Mouse (Mus musculus): Measurements from ENCODE around the gene Prkra.
"Not testable (repeated sequence)": the region's sequence is repeated elsewhere in the genome, so short reads cannot be mapped to it uniquely, and the experiment has no call there.

Prkra gene

DNA sequence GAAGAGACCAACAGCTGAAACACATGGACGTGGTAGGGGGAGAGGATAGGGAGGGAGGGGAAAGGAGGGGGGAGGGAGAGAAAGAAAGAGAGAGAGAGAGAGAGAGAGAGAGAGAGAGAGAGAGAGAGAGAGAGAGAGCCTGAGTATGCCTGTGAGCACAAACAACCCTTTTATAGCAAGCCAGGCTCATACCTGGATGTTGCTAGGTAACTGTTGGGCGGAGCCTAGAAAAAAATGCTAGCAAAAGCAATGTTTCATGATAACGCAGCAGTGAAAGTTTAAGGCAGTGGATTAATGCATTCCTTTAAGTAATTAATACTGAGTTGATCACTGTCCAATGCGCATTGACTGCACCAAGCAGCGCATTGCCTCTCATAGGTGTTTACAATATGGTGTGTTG, 6.8 kb upstream of the Prkra start:
- no peak for DNase-seq

DNA sequence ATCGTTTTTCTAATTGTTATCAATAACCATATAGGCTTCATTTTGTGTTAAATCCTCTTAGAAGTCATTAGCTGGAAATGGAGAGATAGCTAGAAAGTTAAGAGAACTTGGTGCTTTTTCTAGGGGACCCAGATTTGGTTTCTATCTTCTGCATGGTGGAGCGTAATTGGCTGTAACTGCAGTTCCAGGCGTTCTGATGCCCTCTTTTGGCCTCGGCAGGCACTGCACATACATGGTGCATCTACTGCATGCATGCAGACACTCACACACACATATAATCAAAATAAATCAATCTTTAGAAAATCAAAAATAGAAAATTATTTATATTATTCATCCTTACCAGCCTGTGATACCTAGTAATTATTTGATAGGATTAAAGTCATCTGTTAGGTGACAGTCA, 5.3 kb upstream of the Prkra start:
- DNase-seq = no peak

DNA sequence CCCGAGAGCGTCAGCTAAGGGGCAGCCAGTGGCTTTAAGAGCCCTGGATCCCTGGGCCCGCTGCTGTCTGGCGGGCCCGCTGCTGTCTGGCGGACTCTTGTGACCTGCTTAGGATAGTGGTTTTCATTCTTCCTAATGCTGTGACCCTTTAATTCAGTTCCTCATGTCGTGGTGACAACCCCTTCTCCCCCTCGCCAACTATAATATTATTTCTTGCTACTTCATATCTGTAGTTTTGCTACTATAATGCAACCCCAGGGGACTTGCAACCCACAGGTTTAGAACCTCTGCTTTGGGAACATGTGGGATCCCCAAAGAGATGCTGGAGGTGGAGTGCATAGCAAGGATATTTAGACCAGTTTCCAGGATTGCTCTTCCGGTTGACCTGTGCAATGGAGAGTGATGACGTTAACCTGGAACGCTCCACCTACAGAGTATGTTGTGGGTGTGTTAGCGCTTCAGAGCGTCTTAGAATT, 889 bp upstream of the Prkra start:
- peak; percentile 63 for DNase-seq

DNA sequence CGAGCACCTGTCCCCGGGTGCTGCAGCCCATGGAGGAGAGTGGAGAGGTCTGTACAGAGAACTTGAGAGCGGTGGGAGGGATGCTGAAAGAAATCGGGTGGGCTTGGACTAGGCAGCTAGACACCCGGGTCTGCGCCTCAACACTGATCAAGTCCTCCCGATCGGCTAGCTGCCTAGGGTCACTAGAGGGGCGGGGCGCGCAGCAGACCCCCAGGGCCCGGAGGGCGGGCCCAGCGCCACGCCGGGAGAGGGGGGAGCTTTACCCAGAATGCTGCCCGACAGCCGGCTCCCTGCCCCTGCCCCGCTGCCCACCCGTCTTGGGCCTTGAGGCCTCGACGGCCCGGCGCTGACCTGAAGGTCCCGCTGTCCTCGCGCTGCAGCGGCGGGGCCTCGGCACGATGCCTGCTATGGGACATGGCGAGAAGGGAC, 360 bp downstream of the Prkra start:
- no peak for DNase-seq

DNA sequence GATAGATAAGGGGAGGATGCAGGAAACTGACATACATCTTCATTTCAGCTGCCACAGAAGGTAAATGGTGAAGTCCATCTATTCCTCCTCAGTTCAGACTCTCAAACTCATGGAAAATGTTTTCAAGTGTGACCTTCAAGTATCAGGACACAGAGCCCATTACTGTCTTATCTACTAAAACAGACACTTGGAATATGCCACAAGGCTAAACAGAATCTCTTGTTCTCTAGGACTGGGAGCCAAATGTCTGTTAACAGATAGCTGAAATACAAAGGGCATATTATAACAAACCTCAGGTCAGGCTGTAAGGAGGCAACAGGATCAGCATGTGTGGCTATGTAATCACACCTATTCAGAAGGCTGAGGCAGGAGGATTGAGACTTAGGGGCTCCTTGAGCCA, 4.0 kb downstream of the Prkra start:
- no peak for DNase-seq

DNA sequence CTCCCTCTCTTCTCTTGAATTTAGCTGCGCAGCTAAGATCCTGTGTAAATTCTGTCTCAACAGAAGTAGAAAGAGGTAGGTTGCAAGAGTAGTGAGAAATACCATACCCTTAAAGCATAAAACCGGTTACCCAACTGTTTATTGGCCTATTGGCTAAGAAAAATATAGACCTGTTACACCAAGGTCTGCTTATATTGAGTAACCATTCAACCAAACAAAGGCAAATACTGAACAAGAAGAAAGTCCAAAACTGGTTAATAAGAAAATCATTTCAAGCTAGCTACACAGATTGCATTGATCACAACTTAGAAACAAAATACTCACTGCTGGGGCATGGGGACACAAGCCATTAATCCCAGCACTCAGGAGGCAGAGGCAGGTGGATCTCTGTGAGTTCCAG, 8.2 kb downstream of the Prkra start:
- DNase-seq = no peak

DNA sequence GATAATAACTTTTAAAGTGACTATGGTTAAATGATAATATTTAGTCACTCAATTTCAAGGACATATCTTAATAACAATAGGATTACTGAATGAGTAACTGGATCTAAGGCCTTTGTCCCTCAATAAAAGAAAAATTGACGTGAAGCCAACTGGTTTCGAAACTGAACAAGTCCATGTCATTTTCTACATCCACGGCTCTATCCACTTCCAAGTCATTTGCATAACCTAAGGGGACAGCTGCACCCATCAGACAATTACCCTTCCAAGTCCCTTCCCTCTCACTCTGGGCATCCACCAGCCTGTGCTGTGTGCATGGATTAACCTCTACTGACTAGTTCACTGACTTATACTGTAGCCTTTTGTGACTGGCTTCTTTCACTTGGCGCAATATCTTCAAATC, 16.2 kb downstream of the Prkra start:
- no peak for DNase-seq

DNA sequence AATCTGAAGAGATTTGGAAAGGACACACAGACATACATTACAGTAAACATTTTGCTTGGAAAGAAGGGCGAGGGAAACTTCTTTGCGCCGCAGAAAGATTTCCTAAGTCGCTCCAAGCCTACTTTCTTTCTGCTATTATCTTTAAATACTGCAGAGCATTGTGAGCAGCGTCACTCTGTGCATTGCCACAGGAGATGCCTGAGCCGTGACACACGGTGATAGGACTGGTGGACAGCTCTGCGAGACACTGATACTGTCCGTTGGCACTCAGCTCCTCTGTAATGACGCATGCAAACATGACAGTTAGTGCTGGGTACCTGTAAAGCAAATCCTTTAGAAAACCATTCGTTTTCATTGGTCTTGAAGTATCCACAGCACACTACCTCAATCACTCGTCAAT, 17.5 kb downstream of the Prkra start:
- no peak for DNase-seq

DNA sequence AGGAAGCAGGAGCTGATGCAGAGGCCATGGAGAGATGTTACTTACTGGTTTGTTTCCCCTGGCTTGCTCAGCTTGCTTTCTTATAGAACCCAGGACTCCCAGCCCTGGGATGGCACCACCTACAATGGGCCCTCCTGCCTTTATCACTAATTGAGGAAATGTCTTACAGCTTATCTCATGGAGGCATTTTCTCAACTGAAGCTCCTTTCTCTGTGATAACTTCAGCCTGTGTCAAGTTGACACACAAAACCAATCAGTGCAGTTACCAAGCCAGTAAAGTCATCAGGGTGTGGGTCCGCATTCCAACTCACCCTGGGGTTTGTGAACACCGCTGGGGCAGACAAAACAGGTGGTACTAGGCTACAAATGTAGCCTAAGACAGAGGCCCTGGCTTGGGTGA, 25.5 kb downstream of the Prkra start:
- DNase-seq = not testable (repeated sequence)

DNA sequence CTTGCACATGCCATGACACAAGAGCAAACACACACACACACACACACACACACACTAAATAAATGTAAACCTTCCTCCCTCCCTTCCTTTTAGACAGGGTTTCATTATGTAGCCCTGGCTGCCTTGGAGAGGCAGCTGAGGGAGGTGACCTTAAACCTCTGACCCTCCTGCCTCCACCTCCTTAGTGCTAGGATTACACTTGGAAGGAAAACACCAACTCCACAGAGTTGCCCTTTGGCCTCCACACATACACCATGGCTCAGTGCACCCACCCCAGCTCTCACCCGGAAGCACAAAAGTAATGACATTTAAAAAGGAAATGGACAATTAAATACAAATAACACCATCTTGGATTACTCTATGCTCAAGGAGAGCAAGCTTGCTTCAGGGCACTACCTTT, 26.1 kb downstream of the Prkra start:
- DNase-seq = no peak

DNA sequence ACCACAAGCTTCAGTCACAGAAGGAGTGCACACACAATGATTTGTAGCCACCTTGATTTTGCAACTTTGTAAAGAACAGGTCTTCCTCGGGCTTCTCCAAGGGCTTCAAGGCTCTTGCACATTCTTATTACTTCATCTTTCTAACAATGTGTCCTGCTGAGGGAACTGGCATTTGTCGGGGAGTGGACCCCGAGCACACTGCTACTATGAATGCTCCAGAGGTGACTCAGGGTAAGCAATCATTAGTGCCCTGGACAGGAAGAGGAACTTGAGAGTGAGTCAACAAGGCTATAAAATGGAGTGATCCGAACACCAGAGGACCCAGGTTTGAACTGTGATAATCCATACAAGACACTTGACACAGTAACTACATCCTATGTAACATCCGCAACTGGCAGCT, 27.6 kb downstream of the Prkra start:
- no peak for DNase-seq

DNA sequence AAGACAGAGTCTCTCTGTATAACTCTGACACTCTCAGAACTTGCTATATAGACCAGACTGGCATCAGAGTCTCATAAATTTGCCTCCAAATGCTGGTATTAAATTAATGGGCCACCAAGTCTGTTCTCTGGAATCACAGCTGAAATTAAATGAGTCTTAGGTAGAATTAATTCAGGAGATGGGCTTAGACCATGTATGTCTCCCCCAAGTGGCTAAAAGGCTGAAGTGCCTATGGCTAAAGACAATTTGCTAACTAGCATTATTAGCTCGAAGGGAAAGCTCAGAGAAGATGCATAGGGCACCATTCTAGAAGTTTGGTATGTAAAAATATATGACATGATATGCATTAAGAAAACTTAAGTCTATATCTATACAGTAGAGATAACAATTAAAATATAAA, 29.7 kb downstream of the Prkra start:
- DNase-seq = peak; percentile 75

DNA sequence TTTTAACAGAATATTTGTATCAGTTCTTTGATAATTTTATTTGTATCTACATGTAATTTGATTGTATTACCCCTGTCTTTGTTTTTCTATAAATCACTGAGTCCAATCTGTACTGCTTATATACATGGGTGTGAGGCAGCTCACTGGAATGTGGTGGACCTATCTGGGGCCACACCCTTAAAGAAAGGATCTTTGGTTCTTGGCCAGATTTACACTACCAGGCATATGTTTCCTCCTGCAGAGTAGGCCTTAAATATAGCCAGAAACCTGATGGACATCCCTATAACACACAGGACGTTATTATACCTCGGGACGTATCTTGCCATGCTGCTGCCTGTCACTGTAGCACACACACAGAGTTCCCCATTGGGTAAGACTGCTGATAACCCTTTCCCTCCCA, 35.8 kb downstream of the Prkra start:
- no peak for DNase-seq

DNA sequence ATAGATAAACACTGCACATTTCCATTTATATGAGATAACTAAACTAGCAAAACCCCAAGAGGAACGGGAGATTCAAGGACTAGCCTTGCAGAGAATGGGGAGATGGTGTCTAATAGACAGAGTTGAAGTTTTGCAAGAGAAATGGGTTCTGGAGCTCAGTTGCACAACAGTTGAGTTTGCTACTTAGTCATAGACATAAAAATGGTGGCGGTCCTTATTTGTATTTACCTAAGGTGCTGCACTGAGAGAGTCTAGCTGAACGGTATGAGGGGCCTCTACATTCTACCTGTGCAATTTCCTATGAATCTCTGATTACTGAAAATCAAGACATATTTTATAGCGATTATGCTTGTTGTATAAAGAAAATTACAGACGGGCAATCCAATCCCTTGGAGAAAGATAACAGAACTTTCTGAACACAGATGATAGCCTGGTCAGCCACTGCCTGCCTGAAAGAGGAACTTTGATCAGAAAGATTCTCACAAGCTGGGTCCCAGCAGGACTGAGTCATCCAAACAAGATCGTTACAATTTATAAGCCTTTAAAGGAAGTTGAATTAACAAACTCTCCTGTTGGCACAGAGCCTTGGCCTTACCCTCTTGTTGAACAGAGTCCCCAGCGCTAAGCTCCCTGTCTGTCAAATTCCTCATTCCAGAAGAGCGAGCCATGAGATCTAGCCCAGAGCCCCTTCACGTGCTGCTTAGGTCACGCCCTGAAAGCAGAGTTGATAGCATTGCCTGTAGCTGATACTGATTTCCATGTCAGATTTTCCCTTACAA, 37.3 kb downstream of the Prkra start:
- no peak for DNase-seq

DNA sequence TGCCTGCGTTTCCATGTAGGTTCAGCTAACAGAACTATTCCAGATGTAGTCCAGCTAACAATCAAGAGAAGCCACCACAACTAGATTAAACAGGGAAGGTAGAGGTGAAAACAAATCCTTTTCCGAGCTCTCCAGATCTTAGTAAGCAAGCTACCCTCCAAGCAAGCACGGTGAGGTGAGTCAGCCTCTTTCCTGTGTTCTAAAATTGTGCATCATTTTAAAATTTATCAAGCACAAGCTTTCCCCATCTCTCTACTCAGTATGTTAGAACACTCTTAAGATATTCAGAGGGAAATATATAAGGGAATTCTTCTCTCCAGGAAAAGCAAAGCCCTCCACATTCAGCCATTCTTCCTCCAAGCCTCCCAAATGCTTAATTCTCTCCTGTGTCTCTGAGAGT, 41.1 kb downstream of the Prkra start:
- no peak for DNase-seq

DNA sequence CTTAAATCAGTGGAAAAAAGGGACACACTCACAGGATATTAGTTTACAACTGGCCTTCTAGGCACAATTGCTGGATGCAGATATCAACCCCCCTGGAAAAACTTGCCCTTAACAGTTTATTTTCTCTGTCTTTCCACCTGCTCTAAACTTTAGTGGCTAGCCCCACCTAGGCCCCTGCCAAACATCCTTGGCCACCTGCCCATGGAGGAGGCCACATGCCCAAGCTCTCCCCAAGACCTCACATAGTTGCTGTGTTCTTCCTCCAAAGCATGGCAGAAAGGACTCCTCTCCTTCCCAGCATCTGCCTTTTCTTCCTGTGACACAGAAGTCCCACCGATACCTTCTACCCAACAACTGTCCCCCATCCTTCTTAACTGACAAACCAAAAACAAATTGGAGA, 45.6 kb downstream of the Prkra start:
- no peak for DNase-seq

DNA sequence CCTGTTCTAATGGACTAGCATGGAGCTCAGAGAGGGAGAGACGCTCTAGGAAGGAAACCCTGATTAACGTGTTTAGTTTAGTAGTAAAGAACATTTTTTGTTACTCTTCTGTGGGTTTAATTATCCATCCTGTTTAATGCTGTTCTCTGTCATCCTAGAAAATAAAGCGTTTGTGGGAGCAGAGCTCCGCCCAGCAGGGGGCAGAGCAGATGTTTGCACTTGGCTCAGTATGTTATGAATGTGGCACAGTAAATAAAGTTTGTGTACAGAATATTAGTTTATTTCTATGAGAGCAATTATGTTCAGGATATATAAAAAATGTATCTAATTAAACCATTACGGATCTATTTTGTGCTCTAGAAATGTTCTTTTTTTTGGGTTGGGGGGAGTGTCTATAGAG, 48.6 kb downstream of the Prkra start:
- DNase-seq = peak; percentile 16

DNA sequence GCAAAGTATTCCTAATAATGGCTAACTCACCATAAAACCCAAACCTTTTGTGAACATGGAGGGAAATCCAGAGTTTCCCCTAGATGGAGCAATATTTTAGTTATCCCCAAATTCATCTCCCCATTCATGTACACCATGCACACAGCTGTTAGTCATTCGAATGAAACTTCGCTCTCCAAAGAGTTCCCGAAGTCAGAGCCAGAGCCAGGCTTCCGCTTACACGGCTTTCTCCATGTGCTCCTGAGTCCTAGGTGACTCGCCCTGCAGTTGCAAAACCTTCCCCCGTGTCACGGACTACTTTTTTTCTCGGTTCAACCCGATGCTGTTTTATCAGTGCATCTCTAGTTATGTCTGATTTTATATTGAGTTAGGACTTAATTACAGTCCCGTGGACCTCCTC, 50.3 kb downstream of the Prkra start:
- DNase-seq = no peak

DNA sequence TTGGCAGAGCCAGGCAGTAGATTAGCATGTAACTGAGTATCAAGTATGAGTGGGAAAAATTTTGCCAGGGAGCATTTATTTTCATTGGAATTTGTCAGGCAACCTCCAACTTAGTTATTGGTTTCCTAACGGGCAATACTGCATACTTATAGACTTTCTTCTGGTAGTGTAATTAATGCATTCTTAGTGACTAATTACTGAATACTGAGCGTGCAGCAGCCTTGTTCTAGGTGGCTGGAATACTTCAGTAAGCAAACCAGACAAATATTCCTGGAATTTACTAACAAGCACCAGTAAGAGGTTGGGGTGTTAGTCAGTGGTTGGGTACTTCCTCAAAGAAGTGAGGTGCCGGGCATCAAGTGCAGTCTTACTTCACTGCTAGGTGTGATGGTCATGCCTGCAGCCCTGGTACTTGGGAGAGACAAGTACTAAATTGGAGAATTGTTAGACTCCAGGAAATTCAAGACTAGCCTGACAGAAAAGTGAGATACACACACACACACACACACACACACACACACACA, 55.4 kb downstream of the Prkra start:
- no peak for DNase-seq

DNA sequence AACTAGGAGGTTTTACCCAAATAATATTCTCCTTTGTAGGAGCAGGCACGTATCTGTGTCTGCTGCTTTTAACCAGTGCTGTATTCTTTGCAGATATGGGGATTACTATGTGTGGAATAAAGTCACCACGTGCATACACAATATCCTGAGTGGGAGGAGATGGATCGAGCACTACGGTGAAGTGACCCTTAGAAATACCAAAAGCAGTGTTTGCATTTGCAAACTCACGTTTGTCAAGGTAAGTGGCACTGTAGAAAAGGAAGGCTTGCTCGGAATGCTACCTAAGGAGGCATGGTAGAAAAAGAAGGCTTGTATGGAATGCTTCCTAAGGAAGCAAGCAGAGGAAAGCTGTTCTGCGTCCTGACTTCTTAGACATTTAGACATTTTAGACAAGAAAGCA, 57.6 kb downstream of the Prkra start:
- DNase-seq = no peak

DNA sequence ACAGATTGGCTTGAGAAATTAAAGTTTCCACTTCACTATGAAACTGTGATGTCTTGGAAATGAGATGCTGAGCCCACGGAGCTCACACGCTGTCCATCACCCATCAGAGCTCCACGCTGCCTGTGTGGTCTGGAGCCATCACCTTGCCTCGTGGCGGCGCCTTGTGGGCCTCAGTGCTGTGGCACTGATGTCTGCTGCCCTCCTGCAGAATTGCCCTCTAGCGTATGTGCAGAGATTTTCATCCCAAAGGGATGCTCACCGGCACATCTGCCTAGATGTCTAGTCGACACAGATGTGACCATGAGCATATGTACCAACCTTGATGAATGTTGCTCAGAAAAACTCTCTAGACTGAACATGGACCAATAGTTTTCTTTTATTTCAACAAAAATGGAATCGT, 60.9 kb downstream of the Prkra start:
- DNase-seq = no peak

DNA sequence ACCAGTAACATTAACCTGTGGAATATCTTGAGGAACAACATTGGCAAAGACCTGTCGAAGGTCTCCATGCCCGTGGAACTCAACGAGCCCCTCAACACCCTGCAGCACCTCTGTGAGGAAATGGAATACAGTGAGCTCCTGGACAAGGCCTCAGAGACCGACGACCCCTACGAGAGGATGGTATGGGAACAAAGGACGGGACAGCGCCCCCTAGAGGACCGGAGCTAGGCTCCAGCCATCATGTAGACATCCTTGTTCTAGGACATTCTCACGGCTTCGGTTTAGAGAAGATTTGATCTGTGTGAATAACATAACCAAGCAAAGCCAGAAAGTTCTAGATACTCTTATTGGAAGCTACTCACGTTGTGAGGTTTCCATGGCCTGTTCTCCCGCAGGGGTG, 62.7 kb downstream of the Prkra start:
- no peak for DNase-seq
